Mouse (Mus musculus): ENCODE data around the gene Ppp1r12c.

DNA sequence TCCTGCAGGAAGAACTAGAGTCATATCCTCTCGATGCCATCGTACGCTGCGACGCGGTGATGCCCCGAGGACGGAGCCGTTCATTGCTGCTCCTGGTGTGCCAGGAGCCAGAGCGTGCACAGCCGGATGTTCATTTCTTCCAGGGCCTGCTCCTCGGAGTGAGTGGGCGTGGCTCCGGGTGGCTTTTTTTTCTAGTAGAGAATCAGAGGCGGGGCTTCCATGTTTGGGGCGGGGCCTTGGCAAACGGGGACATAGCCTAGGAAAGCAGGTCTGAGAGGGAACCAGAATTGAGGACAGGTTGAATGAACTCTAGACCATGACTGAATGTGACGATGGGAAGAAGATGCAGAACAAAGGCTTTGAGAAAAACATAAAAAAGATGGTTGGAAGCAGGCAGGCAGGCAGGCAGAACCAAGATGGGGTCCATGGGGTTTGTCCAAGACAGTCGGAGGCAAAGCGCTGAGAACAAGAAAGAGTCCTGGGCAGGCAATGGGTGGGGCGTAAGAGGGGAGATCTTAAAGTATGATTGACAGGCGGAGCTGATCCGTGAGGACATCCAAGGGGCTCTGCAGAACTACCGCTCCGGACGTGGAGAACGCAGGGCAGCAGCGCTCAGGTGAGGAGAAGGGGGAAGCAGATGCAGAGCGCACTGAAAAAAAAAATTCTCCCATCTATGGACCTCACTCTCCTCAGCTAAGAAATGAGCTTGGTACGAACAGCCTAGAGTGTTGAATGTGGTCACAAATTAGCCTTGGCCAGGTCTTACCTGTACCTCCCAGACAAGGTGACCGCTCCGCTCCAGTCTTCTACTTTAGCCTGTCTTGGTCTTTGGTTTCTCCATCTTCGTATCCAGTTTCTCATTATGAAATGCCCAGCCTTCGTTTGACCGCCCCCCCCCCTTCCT lies 31.0 kb downstream of the Ppp1r12c start:
- TF ChIP-seq CTCF (IDR thresholded peaks at IDR 0.05; ENCODE audit: insufficient read depth, low read depth, low read length): no peak
- TF ChIP-seq POLR2A (IDR thresholded peaks at IDR 0.05; ENCODE audit: insufficient read depth, low read depth, low read length): 0 out of 2 replicates have a peak, but pooled peaks have one; percentile 14
